Mouse (Mus musculus): ENCODE results near the gene Mrap2. TPM values are rescaled to one million over a fixed set of nuclear protein-coding genes. Genes with fewer than 3 reads are reported as not detected.
A peak's percentile ranks its signal among the peaks of the same experiment; 100 is the strongest.

Gene Mrap2
- total RNA-seq (2014; rRNA removed) (not detected in 2 replicates), polyA plus RNA-seq (2012; rRNA removed) (not detected in 2 replicates)

GRCm38 (mm10) chr9:87144106-87144505, at the start of gene Mrap2:
TSS of gene Mrap2 (plus strand) at chr9:87144306.
- Histone ChIP-seq H3K4me1 (ENCODE audit: control insufficient read depth, insufficient read depth, low read length) (no peaks in the 10 kb centered on the region), H3K9ac (ENCODE audit: low read depth, low read length) (no peak within 1 kb of the TSS), H3K36me3 (ENCODE audit: control insufficient read depth, insufficient read depth, low read length) (no peaks in the 10 kb centered on the region), H3K27me3 (ENCODE audit: control insufficient read depth, insufficient read depth, low read length) (peaks cover 11% of the 10 kb centered on the region; the same call in 1 of the 2 replicates), H3K27ac (replicated peaks; ENCODE audit: insufficient read depth, low read depth, low read length) (no peak within 1 kb of the TSS), H3K79me2 (ENCODE audit: control insufficient read depth, insufficient read depth, low read length) (no peaks in the 10 kb centered on the region), H3K4me3 (ENCODE audit: insufficient read depth, low read depth, low read length) (no peak within 1 kb of the TSS)
- no peak for DNase-seq (ENCODE audit: extremely low read depth, low read depth, low spot score)
- TF ChIP-seq POLR2A (IDR thresholded peaks at IDR 0.05; ENCODE audit: extremely low read depth, insufficient read depth, low read length) (no peak), CTCF (IDR thresholded peaks at IDR 0.05; ENCODE audit: low read depth, low read length) (no peak)
- WGBS, result 2% methylated on average over 29 of the region's 29 CpGs

- Histone ChIP-seq H3K9ac (ENCODE audit: low read depth, low read length) (no peak overlapping the region), H3K4me1 (ENCODE audit: control insufficient read depth, insufficient read depth, low read length) (no peaks in the 10 kb centered on the region), H3K36me3 (ENCODE audit: control insufficient read depth, insufficient read depth, low read length) (no peaks in the 10 kb centered on the region), H3K4me3 (ENCODE audit: insufficient read depth, low read depth, low read length) (no peak overlapping the region), H3K79me2 (ENCODE audit: control insufficient read depth, insufficient read depth, low read length) (no peaks in the 10 kb centered on the region), H3K27me3 (ENCODE audit: control insufficient read depth, insufficient read depth, low read length) (no peaks in the 10 kb centered on the region), H3K27ac (replicated peaks; ENCODE audit: insufficient read depth, low read depth, low read length) (no peak overlapping the region)
- TF ChIP-seq POLR2A (IDR thresholded peaks at IDR 0.05; ENCODE audit: extremely low read depth, insufficient read depth, low read length), result no peak
- peak; percentile 51 for TF ChIP-seq CTCF (IDR thresholded peaks at IDR 0.05; ENCODE audit: low read depth, low read length)
- WGBS, result 55% methylated on average over 2 of the region's 2 CpGs
- no peak for DNase-seq (ENCODE audit: extremely low read depth, low read depth, low spot score)
These were observed 46.1 kb upstream of the Mrap2 start for GRCm38 (mm10) chr9:87097989-87098388.

DNA sequence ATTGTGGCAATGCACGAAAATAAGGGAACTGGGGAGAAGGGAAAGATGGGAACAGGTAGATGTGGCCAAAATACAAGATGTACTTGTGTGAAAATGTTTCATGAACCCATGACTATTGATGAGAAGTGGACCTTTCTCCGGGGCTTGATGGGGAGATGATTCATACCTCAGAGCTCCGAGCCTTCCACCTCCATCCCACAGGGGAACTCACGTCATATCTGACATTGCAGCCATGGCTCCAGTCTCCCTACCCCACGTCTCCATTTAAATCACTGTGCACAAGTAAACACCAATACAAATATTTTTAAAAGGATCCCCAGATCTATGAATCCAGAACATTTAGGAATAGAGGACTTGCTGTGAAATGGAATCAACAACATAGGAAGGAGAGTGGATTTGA, 29.1 kb upstream of the Mrap2 start:
- H3K9ac ChIP-seq (ENCODE audit: low read depth, low read length), result no peak overlapping the region
- H3K79me2 ChIP-seq (ENCODE audit: control insufficient read depth, insufficient read depth, low read length), result no peaks in the 10 kb centered on the region
- no peak overlapping the region for H3K27ac ChIP-seq (replicated peaks; ENCODE audit: insufficient read depth, low read depth, low read length)
- H3K4me3 ChIP-seq (ENCODE audit: insufficient read depth, low read depth, low read length), result no peak overlapping the region
- no peak for DNase-seq (ENCODE audit: extremely low read depth, low read depth, low spot score)
- TF ChIP-seq POLR2A (IDR thresholded peaks at IDR 0.05; ENCODE audit: extremely low read depth, insufficient read depth, low read length), result no peak
- no peak for TF ChIP-seq CTCF (IDR thresholded peaks at IDR 0.05; ENCODE audit: low read depth, low read length)
- H3K36me3 ChIP-seq (ENCODE audit: control insufficient read depth, insufficient read depth, low read length), result no peaks in the 10 kb centered on the region
- H3K4me1 ChIP-seq (ENCODE audit: control insufficient read depth, insufficient read depth, low read length), result no peaks in the 10 kb centered on the region
- WGBS, result 72% methylated on average over 5 of the region's 5 CpGs
- no peaks in the 10 kb centered on the region for H3K27me3 ChIP-seq (ENCODE audit: control insufficient read depth, insufficient read depth, low read length)

DNA sequence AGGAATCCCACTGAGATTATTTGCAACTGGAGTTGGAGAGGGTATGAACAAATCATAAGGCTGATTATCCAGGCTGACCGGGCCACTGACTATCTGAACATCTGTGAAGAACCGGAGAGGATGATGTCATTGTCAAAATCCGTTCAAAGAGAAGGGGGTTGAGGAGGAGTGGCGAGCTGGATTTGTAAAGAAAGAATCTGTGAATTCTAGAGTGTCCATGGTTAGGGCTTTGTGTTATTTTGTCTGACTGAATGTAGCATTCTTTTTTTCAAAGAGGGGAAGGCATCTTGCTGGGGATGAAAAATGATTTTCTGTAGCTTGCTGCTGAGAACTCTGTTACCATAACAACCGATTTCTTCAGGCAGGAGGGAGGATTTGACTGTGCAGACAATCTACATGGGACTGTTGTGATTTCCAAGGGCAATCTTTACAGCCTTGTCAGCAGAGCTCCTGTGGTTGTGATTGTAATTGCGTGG, 28.6 kb upstream of the Mrap2 start:
- no peak for DNase-seq (ENCODE audit: extremely low read depth, low read depth, low spot score)
- Histone ChIP-seq H3K36me3 (ENCODE audit: control insufficient read depth, insufficient read depth, low read length) (no peaks in the 10 kb centered on the region), H3K27ac (replicated peaks; ENCODE audit: insufficient read depth, low read depth, low read length) (no peak overlapping the region), H3K79me2 (ENCODE audit: control insufficient read depth, insufficient read depth, low read length) (no peaks in the 10 kb centered on the region), H3K27me3 (ENCODE audit: control insufficient read depth, insufficient read depth, low read length) (no peaks in the 10 kb centered on the region), H3K9ac (ENCODE audit: low read depth, low read length) (no peak overlapping the region), H3K4me3 (ENCODE audit: insufficient read depth, low read depth, low read length) (no peak overlapping the region), H3K4me1 (ENCODE audit: control insufficient read depth, insufficient read depth, low read length) (no peaks in the 10 kb centered on the region)
- WGBS, result 75% methylated on average over 6 of the region's 6 CpGs
- no peak for TF ChIP-seq CTCF (IDR thresholded peaks at IDR 0.05; ENCODE audit: low read depth, low read length)
- TF ChIP-seq POLR2A (IDR thresholded peaks at IDR 0.05; ENCODE audit: extremely low read depth, insufficient read depth, low read length), result no peak

DNA sequence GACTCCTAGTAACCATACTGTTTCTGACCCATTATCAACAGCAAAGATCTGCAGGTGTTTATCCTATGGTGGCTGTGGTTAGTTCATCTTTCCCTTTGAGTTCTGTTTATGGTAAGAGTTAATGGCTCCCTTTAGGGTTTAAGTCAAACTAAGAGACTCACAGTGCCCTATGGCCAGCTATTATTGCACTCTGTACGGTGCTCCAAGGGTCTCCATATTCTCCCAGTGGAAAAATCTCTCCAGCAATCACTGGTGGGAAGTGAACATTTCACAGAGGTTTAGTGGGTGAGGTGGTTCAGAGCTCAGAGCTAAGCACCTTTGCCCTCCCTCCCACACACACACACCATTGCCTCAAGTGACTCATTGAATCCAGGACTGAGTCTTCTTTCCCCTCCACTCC, 28.1 kb upstream of the Mrap2 start:
- H3K27me3 ChIP-seq (ENCODE audit: control insufficient read depth, insufficient read depth, low read length), result no peaks in the 10 kb centered on the region
- H3K27ac ChIP-seq (replicated peaks; ENCODE audit: insufficient read depth, low read depth, low read length), result no peak overlapping the region
- H3K79me2 ChIP-seq (ENCODE audit: control insufficient read depth, insufficient read depth, low read length), result no peaks in the 10 kb centered on the region
- no peak overlapping the region for H3K9ac ChIP-seq (ENCODE audit: low read depth, low read length)
- no peak for TF ChIP-seq POLR2A (IDR thresholded peaks at IDR 0.05; ENCODE audit: extremely low read depth, insufficient read depth, low read length)
- TF ChIP-seq CTCF (IDR thresholded peaks at IDR 0.05; ENCODE audit: low read depth, low read length), result no peak
- H3K4me3 ChIP-seq (ENCODE audit: insufficient read depth, low read depth, low read length), result no peak overlapping the region
- no peaks in the 10 kb centered on the region for H3K36me3 ChIP-seq (ENCODE audit: control insufficient read depth, insufficient read depth, low read length)
- 69% methylated on average over 1 of the region's 1 CpGs for WGBS
- no peak for DNase-seq (ENCODE audit: extremely low read depth, low read depth, low spot score)
- no peaks in the 10 kb centered on the region for H3K4me1 ChIP-seq (ENCODE audit: control insufficient read depth, insufficient read depth, low read length)

DNA sequence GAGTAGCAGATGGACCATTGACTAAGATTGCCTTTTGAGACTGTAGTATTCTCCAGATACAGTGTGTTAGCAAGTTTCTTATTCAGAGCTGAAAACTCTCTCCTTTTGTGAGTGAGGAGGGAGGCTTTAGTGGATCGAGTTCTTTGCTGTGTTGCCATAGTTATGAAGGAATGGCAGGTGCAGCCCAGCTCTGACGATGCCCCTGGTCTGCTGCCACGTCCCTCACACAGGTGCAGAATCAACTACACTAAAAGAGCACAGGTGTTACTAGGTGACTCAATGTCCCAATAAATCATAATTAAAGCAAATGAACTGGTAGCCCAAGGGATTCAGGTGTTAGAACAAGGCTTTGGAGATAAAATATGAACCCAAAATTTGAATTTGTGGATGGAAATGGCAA, 25.1 kb upstream of the Mrap2 start:
- WGBS, result 70% methylated on average over 3 of the region's 3 CpGs
- H3K9ac ChIP-seq (ENCODE audit: low read depth, low read length), result no peak overlapping the region
- no peak for DNase-seq (ENCODE audit: extremely low read depth, low read depth, low spot score)
- H3K79me2 ChIP-seq (ENCODE audit: control insufficient read depth, insufficient read depth, low read length), result no peaks in the 10 kb centered on the region
- no peak overlapping the region for H3K27ac ChIP-seq (replicated peaks; ENCODE audit: insufficient read depth, low read depth, low read length)
- no peaks in the 10 kb centered on the region for H3K27me3 ChIP-seq (ENCODE audit: control insufficient read depth, insufficient read depth, low read length)
- H3K4me3 ChIP-seq (ENCODE audit: insufficient read depth, low read depth, low read length), result no peak overlapping the region
- TF ChIP-seq CTCF (IDR thresholded peaks at IDR 0.05; ENCODE audit: low read depth, low read length) (no peak), POLR2A (IDR thresholded peaks at IDR 0.05; ENCODE audit: extremely low read depth, insufficient read depth, low read length) (no peak)
- no peaks in the 10 kb centered on the region for H3K4me1 ChIP-seq (ENCODE audit: control insufficient read depth, insufficient read depth, low read length)
- H3K36me3 ChIP-seq (ENCODE audit: control insufficient read depth, insufficient read depth, low read length), result no peaks in the 10 kb centered on the region

Measured in liver, adult 2 months (tissue).